In the genomic region with DNA sequence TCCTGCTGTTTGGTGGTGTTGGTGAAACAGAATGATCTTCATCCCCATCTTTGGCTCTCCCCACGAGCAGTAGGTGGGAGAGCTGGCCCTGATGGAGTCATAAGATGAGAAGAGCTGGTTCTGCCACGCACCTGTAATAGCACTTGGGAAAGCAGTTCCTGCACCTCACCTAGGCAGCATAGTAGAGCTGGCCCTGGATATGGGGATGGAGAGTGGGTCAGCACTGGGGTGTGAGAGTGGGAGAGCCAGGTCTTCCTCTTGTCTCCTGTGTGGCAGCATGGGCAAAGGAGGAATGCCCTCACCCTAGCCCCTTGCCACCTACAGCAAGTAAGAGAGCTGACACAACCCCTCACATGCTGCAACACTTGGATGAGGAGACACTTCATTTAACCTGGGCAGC, we compare ENCODE assay signal across 13 mouse cellular contexts. TPM values are rescaled to one million over a fixed set of nuclear protein-coding genes. Genes with fewer than 3 reads are reported as not detected.
"Had no signal": no experiment of that assay in that cellular context is flagged by ENCODE, and none has a peak within 500 bp of the region (broad histone marks: within the 10 kb centered on the region; RNA-seq: fewer than 3 reads in every experiment).

No protein-coding gene starts in this region.

- DNase-seq: retina, postnatal 1 day; right cerebral cortex, adult 18-20 months; right cerebral cortex, postnatal 14 days; right cerebral cortex, postnatal 25 days; right cerebral cortex, postnatal 4 days; spleen, adult 18-20 months; thymus, adult 18-20 months; thymus, adult 2 months; thymus, postnatal 14 days; thymus, postnatal 25 days; thymus, postnatal 36 days; thymus, postnatal 4 days had no signal

RNA-seq across cellular contexts. Expression of gene Olfr911-ps1, which starts 9.0 kb away (rescaled TPM):
- total RNA-seq: neutrophil, adult 5-6 weeks had no signal

RNA-seq across cellular contexts. Expression of gene Olfr907, which starts 16.8 kb away (rescaled TPM):
- total RNA-seq: neutrophil, adult 5-6 weeks had no signal

RNA-seq across cellular contexts. Expression of gene Olfr910, which starts 25.3 kb away (rescaled TPM):
- total RNA-seq: neutrophil, adult 5-6 weeks had no signal

RNA-seq across cellular contexts. Expression of gene Olfr906, which starts 25.5 kb away (rescaled TPM):
- total RNA-seq: neutrophil, adult 5-6 weeks had no signal

RNA-seq across cellular contexts. Expression of gene Olfr905, which starts 41.4 kb away (rescaled TPM):
- total RNA-seq: neutrophil, adult 5-6 weeks had no signal
